Mouse (Mus musculus): ENCODE measurements at regions not wholly inside any gene's neighbourhood (a gene's known extent, or its start where the extent isn't known, plus 50 kb on each side); places are given as distances from the start of the nearest gene placed in this dataset.

DNA sequence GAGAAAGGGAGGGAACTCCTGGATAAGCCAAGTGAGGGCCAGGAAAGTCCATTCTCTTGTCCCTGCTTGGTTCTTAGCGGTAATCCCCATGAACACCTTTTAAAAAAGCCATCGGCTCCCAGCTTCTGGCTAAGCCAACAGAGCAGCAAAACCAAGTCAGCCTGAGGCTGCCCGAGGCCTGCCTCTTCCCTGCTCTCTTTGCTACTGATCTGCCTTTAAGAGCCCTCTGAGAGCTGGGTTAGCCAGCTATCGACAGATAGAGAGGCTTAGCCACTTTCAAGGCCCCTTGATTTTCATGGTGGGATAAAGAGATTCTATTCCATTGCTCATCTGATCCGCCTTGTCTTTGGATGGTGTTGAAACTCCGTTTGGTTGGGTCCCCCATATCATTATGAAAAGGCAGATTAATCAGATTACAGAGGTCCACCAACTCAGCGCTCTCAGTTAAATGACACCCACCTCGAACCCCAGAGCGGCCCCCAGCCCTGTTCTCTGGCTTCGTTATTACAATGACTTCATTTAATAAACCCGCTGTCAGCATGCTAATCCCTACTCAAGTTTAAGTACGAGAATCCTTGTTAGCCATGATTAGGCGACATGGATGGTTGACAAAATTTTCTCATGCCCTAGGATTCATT lies 66.1 kb downstream of the Slc4a3 start:
- DNase-seq: no peak

DNA sequence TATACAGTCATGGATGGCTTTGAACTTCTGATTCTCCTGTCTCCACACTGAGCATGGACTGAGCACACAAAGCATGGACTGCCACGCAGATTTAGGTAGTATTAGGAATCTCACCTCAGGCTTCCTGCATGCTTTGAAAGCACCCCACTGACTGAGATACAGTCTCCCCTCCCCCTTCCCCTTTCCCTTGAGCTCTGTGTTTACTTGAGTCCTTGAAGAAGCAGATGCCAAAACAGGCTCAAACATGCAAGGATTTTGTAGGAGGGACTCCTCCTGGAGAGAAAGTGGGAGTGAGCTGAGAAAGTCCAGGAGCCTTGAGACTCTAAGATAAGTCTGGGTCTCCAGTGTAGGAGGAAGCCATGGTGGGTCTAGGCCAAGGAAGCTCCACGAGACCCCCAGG lies 67.1 kb downstream of the Slc4a3 start:
- no peak for DNase-seq

DNA sequence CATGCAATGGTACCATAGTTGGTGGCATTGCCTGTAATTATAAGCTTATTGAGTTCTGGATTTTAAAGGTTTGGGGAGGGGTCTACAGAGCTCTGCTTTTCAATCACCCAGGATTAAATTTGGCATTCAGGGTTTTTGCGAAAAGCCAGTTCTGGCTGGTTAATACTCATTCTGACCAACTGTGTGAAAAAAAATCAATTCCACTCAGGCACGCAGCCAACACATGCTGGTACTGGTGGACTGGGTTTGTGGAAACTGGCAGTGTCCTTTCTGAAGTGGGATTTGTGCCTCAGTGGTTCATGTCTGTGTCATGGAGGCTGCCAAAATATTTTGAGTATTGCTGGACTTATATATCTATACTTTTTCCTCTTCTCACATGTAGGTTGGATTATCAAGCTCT lies 70.9 kb downstream of the Slc4a3 start:
- DNase-seq: no peak

DNA sequence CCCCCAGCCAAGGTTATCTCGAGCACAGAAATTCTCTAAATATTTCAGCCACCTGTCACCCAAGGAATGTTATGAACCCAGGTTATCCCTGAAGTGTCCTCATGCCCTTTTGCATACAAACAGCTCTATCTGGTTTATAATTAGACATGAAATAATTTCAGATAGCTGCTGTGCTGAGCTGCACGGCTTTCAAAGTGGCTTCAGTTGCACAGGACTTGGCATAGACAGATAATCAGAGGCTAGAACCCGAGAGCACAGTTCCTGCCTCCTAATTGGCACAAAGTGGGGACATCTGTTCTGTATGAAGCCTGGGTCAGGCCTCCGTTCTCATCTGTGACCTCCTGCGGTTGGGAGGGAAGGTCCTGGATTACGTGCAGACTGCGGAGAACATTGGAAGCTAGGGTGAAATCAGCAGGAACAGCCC lies 72.3 kb downstream of the Slc4a3 start:
- no peak for DNase-seq

DNA sequence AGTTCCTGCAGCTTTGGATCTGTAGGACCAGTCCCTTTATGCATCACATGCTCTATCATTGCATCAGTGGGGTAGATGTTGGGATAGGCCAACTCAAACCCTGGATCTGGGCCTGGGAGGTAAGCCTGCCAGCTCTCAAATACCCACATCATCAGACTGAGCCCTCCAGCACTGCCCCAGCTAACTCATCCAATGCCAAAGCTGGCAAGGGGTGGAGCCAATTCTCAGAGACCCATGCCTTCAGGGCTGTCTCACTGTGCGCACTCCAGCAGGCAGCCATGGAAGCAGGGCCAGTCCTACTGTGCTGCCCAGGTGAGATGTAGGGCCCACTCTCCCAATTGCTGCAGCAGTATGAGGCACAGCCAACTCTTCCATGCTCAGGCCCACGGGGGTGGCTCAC lies 84.2 kb downstream of the Slc4a3 start:
- DNase-seq: no peak

DNA sequence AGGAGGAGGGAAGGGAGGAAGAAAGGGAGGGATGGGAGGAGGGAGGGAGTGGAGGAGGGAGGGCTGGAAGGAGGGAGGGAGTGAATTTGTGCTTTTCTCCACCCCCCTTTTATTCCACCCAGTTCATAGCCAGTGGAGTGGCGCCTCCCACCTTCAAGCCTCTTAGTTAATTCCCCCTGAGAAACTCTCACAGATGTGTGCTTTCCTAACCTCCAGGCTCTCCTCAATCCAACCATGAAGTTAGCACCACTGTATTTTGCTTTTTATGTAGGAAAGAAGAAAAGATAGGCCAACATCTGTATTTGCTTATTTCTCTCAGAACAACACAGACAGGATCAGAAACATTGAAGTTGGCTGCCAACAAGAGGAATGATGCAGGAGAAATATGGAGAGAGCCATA lies 85.7 kb downstream of the Slc4a3 start:
- peak in 1 of 2 experiments; percentile 22 for DNase-seq

DNA sequence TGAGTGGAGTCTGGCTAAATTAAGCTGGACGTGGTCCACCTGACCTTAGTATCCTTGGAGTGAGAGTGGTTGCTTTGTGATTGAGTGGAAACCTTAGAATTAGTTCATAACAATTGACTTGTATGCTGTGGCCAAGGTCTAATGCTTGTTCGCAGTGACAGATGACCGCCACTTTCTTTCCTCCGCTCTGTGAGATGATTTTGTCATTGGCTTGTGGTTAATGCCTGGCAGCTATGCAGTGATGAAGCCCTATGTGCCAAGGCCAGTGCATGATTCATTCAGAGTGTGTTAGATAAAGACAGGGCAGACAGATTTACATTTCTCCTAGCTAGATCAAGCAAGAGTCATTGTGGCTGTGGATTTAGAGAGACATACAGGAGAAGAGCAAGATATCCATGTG lies 89.5 kb downstream of the Slc4a3 start:
- no peak for DNase-seq

DNA sequence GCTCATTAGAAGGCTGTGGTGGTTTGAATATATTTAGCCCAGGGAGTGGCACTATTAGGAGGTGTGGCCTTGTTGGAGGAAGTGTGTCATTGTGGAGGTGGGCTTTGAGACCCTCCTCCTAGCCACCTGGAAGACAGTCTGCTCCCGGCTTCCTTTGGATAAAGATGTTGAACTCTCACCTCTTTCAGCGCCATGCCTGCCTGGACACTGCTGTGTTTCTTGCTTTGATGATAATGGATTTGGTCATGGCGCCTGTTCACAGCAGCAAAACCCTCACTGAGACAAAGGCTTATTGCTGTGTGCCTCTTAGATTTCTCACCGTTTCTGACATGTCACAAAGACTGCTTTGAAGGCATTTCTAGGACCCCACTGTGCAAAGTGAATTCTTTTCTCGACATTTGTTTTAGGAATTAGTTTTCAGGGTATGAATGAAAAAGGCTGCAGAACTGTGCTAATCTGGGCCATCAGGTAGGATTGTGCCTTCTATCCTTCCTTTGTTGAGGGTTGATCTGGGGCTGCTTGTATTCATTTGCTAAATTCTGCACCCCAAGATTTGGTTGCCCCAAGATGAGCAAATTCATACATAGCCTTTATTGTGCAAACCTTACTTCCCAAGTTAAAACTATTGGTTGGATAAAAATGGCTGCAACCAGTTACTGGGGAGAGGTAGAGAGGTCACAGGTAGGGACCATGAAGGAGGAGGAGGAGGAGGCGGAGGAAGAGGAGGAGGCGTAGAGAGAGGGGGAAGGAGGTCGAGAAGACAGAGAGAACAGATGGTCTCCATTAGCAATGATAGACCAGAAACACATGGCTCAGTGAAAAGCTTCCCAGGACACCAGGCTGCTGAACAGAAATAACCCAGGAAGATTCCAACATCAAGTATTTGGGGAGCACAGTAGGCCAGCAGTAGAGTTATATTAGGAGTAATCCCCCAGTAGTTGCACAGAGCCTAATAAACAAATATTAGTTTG lies 93.2 kb downstream of the Slc4a3 start:
- no peak for DNase-seq

DNA sequence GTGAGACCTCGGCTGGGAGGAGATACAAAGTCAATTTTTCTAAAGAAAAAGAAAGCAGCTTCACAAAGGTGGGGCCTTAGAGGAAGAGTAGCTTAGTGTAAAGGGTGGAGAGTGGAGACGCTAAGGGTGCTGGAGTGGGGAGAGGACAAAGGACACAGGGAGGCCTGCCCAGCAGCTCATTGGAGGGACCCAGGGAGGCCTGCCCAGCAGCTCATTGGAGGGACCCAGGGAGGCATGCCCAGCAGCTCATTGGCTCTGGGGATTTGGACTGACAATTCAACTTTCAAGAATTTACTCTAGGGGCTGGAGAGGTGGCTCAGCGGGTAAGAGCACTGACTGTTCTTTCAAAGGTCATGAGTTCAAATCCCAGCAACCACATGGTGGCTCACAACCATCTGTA lies 96.4 kb downstream of the Slc4a3 start:
- DNase-seq: no peak

DNA sequence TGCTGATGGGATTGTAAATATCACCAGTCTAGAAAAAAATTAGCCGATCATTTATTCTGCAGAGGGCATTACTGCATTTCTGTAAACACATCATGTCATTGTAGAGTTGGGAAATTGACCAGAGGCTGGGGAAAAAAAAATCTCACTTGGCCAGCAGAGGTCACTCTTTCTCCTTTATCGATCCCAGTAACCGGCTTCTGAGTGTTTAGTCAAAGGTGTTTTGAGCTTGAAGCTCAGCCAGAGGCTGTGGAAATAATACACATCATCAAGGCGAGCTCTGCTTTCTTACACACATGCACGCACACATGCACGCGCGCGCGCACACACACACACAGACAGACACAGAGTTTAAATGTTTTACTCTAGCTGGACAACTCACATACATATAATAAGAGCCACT lies 106.5 kb downstream of the Slc4a3 start:
- DNase-seq: peak; percentile 68 to 75

DNA sequence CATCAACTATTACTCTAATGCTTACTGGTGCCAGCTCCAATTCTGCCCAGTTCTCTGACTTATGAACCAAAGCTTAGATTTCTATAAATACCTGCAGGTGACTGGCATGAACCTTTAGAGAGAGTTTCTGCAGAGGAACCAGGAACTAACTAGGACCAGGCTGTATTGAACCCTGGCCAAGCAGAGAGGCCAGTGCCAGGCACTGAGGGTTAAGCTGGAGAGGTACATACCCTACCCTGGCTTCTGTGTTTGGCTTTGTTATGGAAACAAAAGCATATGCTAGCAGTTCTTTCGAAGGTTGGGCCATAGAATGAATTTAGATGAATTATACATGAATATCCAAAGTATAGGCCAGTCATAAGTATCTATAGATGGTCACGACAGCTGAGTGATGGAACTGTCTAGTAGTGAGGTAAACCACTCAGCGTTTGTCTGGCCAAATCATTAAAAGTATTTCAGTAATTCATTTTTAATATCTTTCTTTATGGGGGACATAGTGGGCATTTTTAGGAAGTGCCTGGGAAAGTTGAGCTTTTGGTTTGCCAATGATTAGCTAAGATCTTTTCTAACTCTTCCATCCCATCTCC lies 107.0 kb downstream of the Slc4a3 start:
- DNase-seq: no peak

DNA sequence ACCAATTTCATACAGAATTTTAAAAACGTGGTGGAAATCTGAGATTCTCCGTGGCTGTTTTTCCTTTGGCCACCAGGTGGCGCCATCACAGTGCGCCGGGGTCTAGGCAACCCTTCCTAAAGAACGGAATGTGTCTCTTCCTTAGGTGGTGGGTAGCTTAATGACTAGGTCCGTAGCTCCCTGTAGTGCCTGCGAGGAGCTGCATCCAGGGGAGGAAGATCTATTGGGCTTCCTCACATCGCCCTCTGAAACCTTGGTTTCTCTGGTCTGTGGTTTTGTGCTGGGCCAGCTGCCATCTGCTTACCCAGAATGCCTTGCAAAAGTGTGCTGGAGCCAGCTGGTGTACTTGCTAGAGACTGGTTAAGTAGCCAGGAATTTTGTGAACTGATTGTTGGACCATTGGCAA lies 107.6 kb downstream of the Slc4a3 start:
- peak; percentile 77 for DNase-seq

DNA sequence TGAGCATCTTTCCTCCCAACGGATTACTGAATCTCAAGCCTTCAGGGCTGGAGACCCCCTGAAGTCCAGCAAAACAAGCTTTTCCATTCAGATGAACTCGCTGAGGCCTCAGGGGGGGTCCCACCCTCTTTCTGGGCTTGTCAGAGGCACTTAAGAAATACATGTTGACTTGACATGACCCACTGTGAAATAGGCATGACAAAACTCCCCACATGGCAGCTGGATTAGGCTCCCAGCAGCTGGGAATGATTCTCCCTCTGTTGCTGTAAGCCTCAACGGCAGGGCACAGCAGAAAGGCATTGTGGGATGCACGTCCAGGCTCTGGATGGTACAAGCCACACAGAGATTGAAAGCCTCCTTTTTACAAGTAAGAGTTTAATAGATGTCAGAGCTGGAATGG lies 110.5 kb downstream of the Slc4a3 start:
- no peak for DNase-seq

DNA sequence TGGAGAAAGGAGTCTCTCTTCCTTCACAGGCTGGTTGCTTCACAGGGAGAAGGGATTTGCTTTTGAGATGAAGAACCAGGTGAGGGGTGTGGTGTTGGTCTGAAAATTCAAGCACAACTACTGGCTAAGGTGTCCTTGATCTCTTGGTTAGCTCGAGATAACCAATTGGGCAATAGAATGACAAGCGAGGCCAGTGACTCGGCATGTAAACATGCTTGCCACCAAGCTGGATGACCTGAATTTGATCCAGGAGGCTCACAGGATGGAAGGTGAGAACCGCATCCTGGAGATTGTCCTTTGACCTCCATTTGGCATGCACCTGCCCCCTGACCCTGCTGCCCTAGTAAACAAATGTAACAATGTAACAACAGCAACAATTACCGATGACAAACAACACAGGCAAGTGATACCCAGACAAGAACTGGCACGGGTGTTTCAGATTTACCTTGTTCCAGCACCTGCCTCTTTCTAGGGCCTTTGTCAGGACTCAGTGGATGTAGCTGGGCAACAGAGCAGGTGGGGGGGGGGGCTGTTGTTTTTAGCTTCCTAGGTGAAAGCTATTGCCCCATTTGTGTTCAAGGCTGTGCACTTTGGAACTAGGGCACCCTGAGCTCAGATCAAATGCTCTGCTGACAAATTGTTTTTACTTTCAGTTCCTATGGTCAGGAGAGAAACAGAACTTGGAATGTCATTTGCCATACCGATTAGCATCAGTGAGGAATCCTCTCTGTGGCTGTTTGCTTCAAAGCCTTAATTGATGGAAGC lies 114.5 kb downstream of the Slc4a3 start:
- DNase-seq: no peak

DNA sequence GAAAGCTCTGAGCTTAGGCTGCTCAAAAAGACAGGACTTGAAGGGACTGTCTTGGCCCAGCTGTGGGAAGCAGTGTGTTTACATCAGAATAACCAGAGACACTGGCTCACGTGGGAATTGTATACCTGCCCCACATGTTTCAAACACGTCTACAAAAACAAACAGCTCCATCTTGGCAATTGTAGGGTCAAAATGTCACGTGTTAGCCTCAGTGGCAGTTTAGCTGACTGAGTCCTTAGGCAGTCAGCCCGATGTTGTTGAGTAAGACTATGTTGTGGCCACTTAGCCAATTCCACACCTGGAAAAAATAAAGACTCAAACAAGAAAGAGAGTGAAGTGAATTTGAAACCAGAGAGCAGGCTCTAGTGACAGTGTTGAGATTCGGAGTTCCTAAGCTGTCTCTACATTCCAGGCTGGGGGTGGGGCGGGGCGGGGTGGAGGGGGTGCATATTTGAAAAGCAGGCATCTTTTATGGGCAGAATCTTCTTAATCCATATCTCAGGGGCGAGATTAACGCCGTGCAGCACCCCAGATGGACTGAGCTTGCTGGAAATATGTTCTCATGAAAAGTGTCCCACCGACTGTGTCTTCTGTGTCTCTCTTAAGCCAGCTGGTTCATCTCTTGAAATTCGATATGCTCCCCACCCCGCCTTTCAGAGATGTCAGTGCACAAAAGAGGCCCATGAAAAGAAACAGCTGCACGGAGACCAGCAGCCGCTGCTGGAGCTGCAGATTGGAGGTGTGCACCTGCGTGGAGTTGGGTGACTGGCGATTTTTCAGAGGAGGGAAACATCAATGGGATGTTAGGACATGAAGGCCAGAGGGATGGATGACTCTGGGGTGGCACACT lies 116.3 kb downstream of the Slc4a3 start:
- DNase-seq: peak; percentile 62 to 73

DNA sequence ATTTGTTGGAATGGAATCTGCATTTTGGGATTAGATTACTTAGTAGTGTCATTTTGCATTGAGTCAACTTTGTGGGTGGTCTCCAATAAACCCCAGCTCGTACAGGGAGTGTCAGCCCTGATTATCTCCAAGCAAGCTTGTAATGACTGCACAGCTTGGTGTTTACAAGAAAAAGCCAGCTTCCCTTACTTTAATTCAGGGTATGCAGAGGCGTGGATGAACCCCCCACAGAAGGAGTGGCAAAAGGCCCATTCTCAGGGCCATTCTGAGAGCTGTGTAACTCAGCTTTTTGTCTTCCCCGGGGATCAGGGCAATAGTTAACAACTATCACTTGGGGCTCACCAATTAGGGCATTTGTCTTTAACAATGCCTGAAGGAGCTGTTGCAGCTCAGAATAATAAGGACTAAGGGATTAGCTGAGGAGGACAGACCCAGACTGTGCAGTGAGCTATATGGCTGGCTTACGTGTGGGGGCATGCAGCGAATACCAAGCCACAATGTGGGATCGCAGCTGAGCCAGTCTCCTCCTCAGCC lies 121.7 kb downstream of the Slc4a3 start:
- DNase-seq: no peak

DNA sequence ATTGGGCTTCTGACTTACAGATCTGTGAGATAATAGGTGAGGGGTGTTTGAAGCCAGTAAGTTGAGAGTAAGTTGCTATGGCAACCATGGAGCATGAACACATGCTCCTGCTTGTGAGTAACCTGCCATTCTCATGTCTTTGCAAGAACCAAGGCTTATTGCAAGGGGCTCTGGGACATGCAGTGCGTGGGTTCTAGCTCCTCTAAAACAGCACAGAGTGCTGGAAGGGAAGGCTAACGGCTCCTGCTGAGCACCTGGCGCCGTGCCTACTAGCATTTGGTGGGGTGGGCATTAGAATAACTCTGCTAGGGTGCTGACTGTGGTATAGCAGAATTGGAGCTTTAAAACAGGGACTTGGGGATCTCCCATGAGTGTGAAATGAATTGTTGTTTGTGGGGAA lies 130.2 kb downstream of the Slc4a3 start:
- DNase-seq: no peak

DNA sequence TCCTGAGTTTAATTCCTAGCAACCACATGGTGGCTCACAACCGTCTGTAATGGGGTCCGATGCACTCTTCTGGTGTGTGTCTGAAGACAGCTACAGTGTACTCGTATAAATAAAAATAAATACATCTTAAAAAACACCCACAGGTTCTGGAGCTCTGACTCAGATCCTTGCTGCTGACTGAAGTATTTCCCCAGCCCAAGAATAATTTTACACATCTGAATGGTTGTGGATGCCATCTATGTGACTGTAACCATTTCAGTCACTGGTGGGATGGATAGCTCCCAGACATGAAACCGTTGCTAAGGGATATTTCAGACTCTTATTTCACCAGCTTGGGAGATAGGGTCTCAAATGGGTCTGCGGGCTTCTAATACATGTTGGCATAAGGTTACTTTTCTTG lies 131.6 kb downstream of the Slc4a3 start:
- no peak for DNase-seq

DNA sequence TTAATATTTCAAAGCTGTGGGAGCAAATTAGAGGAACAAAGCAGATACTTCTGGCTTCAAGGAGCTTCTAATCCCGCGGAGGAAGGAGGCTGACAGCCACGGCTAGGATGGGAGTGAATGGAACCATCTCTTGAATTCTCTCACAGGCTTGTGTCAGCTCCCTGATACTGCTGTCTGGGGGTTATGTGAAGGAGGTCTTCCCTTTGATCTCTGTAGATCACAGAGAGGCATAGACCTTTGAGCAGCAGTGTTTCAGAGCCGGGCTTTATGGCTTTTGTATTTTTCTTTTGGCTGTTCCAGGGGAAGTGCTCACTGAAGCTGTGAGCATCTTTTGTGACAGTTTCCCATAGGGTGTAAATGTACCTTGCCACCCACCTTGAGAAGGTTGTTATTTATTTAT lies 132.2 kb downstream of the Slc4a3 start:
- no peak for DNase-seq

DNA sequence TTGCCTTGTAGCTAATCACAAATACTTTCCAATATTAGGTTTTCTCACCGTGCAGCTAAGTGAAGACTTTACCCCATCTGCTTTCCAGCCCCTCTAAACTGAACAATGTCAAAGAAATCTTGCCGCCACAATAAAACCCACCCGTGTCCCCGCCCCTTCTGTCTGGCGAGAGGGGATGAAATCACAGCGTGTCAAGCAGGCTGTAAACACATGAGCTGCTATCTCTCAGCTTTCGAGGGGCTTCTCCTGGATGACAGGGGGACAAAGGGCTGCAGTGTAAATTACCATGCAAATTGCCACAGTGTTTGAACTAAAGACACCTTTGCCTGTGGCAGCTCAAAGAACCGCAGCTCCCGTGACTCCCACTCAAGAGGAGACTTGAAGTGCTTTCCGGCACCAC lies 134.3 kb downstream of the Slc4a3 start:
- DNase-seq: no peak

DNA sequence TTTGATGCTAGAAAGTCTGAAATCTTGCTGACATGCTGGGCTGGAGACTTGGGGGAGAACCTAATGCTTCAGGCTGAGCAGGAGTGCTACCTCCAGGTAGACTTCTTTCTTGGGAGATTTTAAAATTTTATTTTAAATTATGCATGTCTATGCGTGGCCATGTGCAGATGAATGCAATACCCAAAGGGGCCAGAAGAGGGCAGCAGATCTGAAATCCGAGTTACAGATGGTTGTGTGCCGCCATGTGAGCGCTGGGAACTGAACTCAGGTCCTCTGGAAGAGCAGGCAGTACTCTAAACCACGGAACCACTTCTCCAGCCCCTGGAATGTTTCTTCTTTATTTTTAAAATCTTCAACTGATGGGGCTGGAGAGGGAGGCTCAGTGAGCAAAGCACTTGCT lies 135.8 kb downstream of the Slc4a3 start:
- no peak for DNase-seq

DNA sequence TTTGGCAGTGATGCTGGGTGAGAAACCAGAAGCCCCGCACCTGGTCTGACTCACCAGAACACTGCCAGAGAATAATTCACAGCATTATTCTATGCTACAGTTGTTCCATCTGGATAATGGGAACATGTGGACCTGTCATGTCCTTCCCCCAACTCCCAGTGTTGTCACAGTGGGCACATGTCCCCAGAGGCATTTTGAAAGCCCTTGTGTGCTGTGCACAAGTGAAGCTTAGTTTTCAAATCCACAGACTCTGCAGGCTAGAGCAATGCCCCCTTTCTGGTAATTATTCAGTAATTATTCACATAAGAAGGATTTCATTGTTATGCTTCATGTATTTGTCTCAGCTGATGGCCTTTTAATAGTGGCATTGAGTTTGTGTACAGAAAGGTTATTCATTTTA lies 146.7 kb downstream of the Slc4a3 start:
- DNase-seq: no peak
